ENCODE assay signal across 28 mouse cellular contexts in genomic region chr7:99549668-99550067, GRCm38 (mm10). TPM values are rescaled to one million over a fixed set of nuclear protein-coding genes. Genes with fewer than 3 reads are reported as not detected.
DNase-seq lines count a peak whose midpoint lies in the region; ATAC-seq lines count a peak whose summit lies in the region.
"Had no signal": no experiment of that assay in that cellular context is flagged by ENCODE, and none has a peak within 500 bp of the region (broad histone marks: within the 10 kb centered on the region; RNA-seq: fewer than 3 reads in every experiment).

No protein-coding gene starts in this region.

- no peak for ATAC-seq in heart, embryonic 15.5 days (replicated peaks; ENCODE audit: insufficient number of reproducible peaks, insufficient read depth, low FRiP score, low read depth)
- ATAC-seq in liver, embryonic 16.5 days (ENCODE audit: low read depth) = no peak
- ATAC-seq: forebrain, embryonic 15.5 days; intestine, embryonic 16.5 days had no signal

- no peaks in the 10 kb centered on the region for H3K9me3 ChIP-seq in heart, embryonic 15.5 days (replicated peaks)
- H3K9me3 ChIP-seq in liver, embryonic 16.5 days (replicated peaks; ENCODE audit: control insufficient read depth, low read length) = no peaks in the 10 kb centered on the region
- H3K9me3 ChIP-seq: embryonic facial prominence, embryonic 12.5 days; forebrain, embryonic 15.5 days; G1E; heart, embryonic 10.5 days; hindbrain, embryonic 15.5 days; midbrain, embryonic 12.5 days; neural tube, embryonic 12.5 days had no signal

- peaks cover 57% of the 10 kb centered on the region for H3K4me1 ChIP-seq in heart, embryonic 15.5 days (replicated peaks)
- H3K4me1 ChIP-seq in liver, embryonic 16.5 days (ENCODE audit: control insufficient read depth, low read depth, low read length) = peaks cover 23% of the 10 kb centered on the region

- WGBS in heart, embryonic 15.5 days = 80% methylated on average over 5 of the region's 5 CpGs
- WGBS in liver, embryonic 16.5 days (ENCODE audit: insufficient replicate concordance) = 64% methylated on average over 5 of the region's 5 CpGs

- no peak overlapping the region for H3K4me3 ChIP-seq in heart, embryonic 15.5 days
- no peak overlapping the region for H3K4me3 ChIP-seq in liver, embryonic 16.5 days (ENCODE audit: low read depth, low read length)
- H3K4me3 ChIP-seq: embryonic facial prominence, embryonic 12.5 days; erythroblast, embryonic 14.5 days; forebrain, embryonic 15.5 days; heart, embryonic 10.5 days; hindbrain, embryonic 15.5 days; midbrain, embryonic 12.5 days; neural tube, embryonic 12.5 days had no signal

- DNase-seq in heart, postnatal 4 days = no peak
- DNase-seq in spleen, postnatal 36 days (ENCODE audit: low spot score in 2 of 2) = peak; percentile 40 to 57
- no peak for DNase-seq in spleen, adult 12 weeks (ENCODE audit: low spot score)
- DNase-seq in splenic B cell, adult 2 months (ENCODE audit: low read depth, low spot score) = peak; percentile 16
- DNase-seq in left cerebral cortex, postnatal 10 days (ENCODE audit: extremely low spot score in 1 of 2, low spot score in 2 of 2) = no peak
- no peak for DNase-seq in urinary bladder, adult 2 months (ENCODE audit: low spot score)
- DNase-seq: adrenal gland, postnatal 36 days; cerebellum, adult 9-11 months; gastrocnemius, postnatal 36 days; heart, postnatal 10 days; kidney, postnatal 36 days; layer of hippocampus, postnatal 36 days; left cerebral cortex, postnatal 4 days; lung, adult 2 months; lung, postnatal 4 days; spleen, adult 18-20 months had no signal

- H3K4me2 ChIP-seq in heart, embryonic 15.5 days = no peak overlapping the region
- H3K4me2 ChIP-seq in liver, embryonic 16.5 days (ENCODE audit: low read depth, low read length) = no peak overlapping the region
- H3K4me2 ChIP-seq: embryonic facial prominence, embryonic 12.5 days; forebrain, embryonic 15.5 days; hindbrain, embryonic 15.5 days; midbrain, embryonic 12.5 days; neural tube, embryonic 12.5 days had no signal

- no peaks in the 10 kb centered on the region for H3K36me3 ChIP-seq in heart, embryonic 15.5 days
- H3K36me3 ChIP-seq in liver, embryonic 16.5 days (ENCODE audit: control insufficient read depth, insufficient read depth) = peaks cover 8% of the 10 kb centered on the region
- no peaks in the 10 kb centered on the region for H3K36me3 ChIP-seq in splenic B cell, adult 2 months (ENCODE audit: control insufficient read depth, insufficient read depth, low read length, poor library complexity, severe bottlenecking)
- H3K36me3 ChIP-seq: hindbrain, embryonic 15.5 days had no signal

- H3K27me3 ChIP-seq in heart, embryonic 15.5 days = no peaks in the 10 kb centered on the region
- no peaks in the 10 kb centered on the region for H3K27me3 ChIP-seq in liver, embryonic 16.5 days (ENCODE audit: control insufficient read depth, insufficient read depth, low read depth, low read length)
- H3K27me3 ChIP-seq in splenic B cell, adult 2 months (ENCODE audit: control insufficient read depth, insufficient read depth, low read length, poor library complexity, severe bottlenecking) = no peaks in the 10 kb centered on the region
- H3K27me3 ChIP-seq: embryonic facial prominence, embryonic 12.5 days; forebrain, embryonic 15.5 days; hindbrain, embryonic 15.5 days; midbrain, embryonic 12.5 days; neural tube, embryonic 12.5 days had no signal

- no peak overlapping the region for H3K9ac ChIP-seq in heart, embryonic 15.5 days
- H3K9ac ChIP-seq in liver, embryonic 16.5 days (ENCODE audit: low read depth, low read length) = no peak overlapping the region
- H3K9ac ChIP-seq: embryonic facial prominence, embryonic 12.5 days; forebrain, embryonic 15.5 days; hindbrain, embryonic 15.5 days; midbrain, embryonic 12.5 days; neural tube, embryonic 12.5 days had no signal

- intact Hi-C loops in left cerebral cortex, postnatal 10 days (cut with DNase I) = loop anchor here (5.0 kb wide), 1 partner anchor 38 kb away; no protein-coding TSS in a partner anchor

- H3K27ac ChIP-seq in heart, embryonic 15.5 days = 0 out of 2 replicates have a peak overlapping the region, but pooled peaks have one; percentile 17
- peak overlapping the region; percentile 40 for H3K27ac ChIP-seq in liver, embryonic 16.5 days (ENCODE audit: low read length)
- H3K27ac ChIP-seq: forebrain, embryonic 15.5 days; hindbrain, embryonic 15.5 days; midbrain, embryonic 12.5 days; neural tube, embryonic 12.5 days; stomach, postnatal 0 days had no signal

RNA-seq across cellular contexts. Expression of gene Arrb1, which starts 14.4 kb away (rescaled TPM):
- polyA plus RNA-seq in heart, embryonic 15.5 days (2015; fragmentation: Nextera tagmentation; extraction: Ambion mirVana) = 4.7 and 8.0 TPM in 2 replicates
- 10 to 100 TPM; 31.0 to 32.5 TPM for total RNA-seq in heart, postnatal 4 days (2021)
- polyA plus RNA-seq in liver, embryonic 16.5 days (2015; fragmentation: Nextera tagmentation; extraction: Ambion mirVana) = 92.8 and 95.7 TPM in 2 replicates
- total RNA-seq in left cerebral cortex, postnatal 10 days (2021) = 100 to 1,000 TPM; 167 to 196 TPM
- 45.4 and 60.4 TPM in 2 replicates for polyA plus RNA-seq in urinary bladder, adult 2 months (2012; rRNA removed)

Comparison
In these comparisons a context has a peak if more than half of its experiments do, and no peak if none do; other contexts are left out.
1. DNase-seq: peak in spleen, postnatal 36 days (2 of 2) and splenic B cell, adult 2 months (single experiment); none in heart, postnatal 4 days (single experiment), spleen, adult 12 weeks (single experiment), left cerebral cortex, postnatal 10 days (0 of 2) and urinary bladder, adult 2 months (single experiment).